ENCODE assay signal across 12 mouse cellular contexts in genomic region chr8:84331562-84331961, GRCm38 (mm10).
"Had no signal": no experiment of that assay in that cellular context is flagged by ENCODE, and none has a peak within 500 bp of the region (broad histone marks: within the 10 kb centered on the region; RNA-seq: fewer than 3 reads in every experiment).

No protein-coding gene starts in this region.

- DNase-seq: retina, postnatal 1 day; right cerebral cortex, adult 18-20 months; right cerebral cortex, postnatal 14 days; right cerebral cortex, postnatal 25 days; right cerebral cortex, postnatal 4 days; spleen, adult 18-20 months; thymus, adult 18-20 months; thymus, adult 2 months; thymus, postnatal 14 days; thymus, postnatal 25 days; thymus, postnatal 36 days; thymus, postnatal 4 days had no signal
